Mouse (Mus musculus) adrenal gland, postnatal 36 days (tissue): ENCODE results near the gene Kdm7a. TPM values are rescaled to one million over a fixed set of nuclear protein-coding genes. Genes with fewer than 3 reads are reported as not detected.

Source experiments
- DNase-seq, 2 experiments: peaks; one replicate each; pipeline ENCODE4 v3.0.0; 2021; ENCODE audit warnings: mixed read lengths in 1 of 2
- total RNA-seq, 2 experiments: library from RNA; stranded (reverse); gene quantifications; 2 replicates each; pipeline ENCODE4 v1.2.3; 2021

Gene Kdm7a
- total RNA-seq, 2 experiments from 2014 or later = 17.4 to 21.2 TPM

DNA sequence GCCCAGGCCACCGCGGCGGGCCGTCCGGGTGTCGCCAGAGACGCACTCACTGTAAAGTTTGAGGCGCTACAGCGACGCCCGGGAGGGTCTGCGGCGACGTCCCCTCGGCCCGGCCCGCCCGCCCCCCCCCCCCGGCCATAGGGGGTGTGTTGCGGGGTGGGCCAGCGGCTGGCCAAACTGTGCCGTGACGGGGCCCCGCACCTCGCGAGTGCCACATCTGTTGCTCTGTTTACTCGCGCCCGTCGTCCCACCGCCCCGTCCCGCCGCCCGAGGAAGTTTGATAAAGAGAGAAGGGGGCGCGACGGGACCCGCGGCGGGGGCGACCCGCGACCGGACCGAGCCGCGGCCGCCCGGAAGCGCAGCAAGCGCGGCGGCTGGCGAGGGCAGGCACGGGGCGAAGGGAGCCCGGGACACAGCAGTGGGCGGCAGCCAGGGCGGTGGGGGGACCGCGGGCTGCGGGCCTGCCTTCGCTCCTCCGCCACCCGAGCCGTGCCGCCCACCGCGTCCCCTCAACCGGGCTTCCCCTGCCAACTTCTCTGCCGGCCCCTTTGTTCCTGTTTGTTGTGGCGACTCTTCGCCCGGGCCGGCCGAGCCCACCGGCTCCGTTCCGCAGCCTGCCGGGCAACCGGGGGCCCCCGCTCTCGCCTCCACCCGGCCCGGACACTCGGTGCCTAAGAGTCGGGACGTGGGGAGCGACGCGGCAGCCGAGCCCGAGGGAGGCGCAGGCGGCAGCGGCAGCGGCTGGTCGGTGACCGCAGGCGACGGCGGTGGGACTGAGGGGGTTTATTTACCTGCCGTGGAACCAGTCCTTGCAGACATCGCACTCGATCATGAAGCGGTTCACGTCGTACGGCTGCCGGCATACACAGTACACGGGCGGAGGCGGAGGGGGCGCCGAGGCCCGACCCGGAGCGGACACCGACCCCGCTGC, 674 bp downstream of the Kdm7a start:
- peak; percentile 58 to 67 for DNase-seq

DNA sequence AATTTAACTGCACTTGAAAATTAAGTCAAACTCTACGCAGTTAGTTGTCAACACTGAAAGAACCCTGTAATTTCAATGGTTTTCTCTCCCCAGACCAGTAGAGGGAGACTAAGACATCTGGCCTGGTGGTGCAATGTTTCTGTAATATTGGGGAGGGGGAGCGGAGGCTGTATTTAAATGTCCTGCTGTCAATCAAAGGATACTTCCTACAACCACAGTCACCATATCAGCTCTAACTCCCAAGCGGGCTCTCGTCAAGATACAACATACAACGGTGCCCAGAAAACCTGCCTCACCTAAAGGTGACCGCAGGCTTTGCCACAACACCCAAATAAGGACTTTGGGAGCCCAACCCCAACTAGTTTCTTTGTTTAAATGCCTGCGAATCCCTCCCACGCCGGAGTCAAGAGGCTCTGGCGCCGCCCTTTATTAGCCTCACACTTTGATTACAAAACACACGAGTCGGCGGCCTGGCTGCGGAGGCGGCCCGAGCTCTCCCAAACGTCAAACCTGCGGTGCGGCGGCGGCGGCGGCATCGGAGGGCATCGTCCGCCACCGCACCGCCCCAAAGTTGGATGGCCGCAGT, 1.4 kb downstream of the Kdm7a start:
- peak; percentile 77 to 83 for DNase-seq

DNA sequence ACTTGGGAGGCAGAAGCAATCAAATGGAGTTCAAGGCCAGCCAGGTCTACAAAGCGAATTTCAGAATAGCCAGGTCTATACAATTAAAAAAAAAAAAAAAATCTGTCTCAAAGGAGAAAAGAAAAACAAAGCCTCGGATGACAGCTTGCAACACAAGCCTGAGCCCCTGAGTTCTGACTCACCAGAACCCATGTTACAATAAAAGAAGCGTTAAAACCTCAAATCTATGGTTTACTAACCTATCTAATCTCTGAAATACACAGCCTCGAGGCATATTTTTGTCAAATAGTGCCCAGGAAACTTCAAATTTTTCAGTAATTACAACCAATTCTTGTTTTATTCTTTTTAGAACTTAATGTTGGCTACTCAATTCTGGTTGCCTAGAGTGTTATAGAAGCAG, 2.1 kb downstream of the Kdm7a start:
- DNase-seq = no peak

DNA sequence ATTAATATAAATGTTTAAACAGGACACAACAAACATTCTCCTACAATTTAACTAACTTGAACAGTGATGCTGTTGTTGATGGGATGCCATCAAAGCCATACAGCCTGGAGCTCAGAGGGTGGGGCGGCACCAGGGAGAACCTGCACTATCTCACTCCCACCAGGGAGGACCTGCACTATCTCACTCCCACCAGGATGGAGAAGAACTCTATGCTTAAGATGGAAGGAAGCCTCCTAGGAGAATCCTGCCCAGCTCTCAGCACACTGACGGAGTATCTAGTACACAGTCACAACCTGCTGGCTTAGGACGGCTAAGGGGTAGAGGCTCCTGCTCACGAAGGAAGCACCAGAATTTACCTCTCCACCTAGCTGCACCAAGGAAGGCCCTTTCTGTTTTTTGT, 3.4 kb downstream of the Kdm7a start:
- no peak for DNase-seq

DNA sequence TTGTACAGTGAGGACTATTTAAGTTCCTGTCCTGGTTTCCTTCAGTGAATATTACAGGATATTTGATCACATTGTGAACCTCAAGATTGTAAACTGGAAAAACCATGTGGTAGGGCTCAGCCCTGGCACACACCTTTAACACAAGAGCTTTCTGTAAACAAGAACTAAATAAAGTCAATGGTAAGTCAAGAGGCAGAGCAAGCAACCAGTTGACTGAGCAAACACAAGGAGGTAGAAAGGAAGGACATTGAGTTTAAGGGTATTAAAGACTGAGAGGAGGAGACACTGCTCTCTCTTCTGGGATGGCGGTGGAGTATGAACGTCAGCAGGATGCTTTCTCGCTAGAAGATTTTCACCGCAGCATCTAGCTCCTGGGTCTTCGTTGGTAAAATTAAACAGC, 13.6 kb downstream of the Kdm7a start:
- no peak for DNase-seq

DNA sequence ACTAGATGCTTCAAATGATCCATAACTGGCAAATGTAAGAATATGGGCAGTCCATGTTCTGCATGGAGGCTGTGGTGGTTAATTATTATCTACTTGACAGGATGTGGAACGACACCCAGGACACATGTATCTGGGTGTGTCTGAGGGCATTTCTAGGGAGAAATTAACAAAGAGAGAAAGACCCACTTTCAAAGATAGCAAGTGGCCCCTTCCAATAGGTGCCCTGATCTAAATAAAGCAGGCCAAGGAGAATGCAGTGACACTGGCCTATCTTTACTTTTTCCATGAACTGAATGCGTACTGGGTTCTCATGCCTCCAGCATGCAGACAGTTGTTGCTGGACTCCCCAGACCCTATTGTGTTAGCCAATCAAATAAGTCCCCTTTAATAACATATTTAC, 15.1 kb downstream of the Kdm7a start:
- DNase-seq = no peak

DNA sequence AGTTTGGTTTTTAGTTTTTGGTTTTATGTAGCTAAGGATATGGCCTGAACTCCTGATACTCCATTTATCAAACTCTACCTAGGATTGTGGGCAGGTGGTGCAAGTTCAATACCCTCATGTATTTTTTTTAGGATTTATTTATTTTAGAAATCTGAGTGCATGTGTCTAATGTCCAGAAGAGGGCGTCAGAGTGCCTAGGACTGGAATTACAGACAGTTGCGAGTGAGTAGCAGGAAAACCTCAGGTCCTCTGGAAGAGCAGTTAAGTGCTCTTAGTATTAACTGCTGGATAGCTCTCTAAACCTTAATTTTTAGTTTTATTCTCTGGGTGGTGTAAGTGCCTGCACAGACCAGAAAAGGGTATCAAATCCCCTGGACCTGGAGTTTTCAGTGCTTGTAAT, 19.4 kb downstream of the Kdm7a start:
- DNase-seq = peak in 1 of 2 experiments; percentile 27

DNA sequence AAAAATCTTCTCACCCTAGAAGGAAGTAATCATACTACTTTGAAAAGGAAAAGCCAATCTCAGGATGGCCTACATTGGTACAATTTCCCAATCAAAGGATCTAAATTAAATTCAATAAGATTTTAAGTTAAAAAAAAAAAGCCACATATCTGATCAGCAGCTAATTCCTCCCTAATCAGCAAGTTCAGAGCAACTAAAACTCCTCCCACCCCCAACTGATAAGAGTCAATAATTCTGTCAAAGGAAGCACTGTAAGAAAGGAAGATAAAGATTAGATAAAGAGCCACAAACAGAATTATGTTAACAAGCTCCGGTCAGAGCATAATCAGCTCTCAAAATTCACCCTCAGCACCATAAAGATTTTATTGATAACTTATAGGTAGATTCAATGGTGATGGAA, 37.5 kb downstream of the Kdm7a start:
- no peak for DNase-seq

DNA sequence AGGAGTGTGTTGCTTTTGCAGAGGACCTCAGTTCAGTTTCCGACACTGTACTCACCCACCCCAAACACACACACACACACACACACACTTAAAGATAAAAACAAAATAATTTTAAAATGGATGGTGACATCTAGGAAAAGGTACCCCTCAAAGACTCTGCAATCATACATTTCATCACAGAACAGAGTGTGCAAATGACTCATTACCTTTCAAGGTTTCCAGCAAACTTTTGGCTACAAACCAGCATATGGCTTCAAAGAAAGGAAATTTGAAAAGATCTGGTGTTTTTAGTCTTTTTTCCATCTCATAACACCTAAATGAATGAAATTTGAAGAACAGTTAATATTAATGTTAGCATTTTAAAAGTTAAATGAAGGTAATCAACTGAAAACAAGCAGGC, 41.7 kb downstream of the Kdm7a start:
- peak in 1 of 2 experiments; percentile 13 for DNase-seq

DNA sequence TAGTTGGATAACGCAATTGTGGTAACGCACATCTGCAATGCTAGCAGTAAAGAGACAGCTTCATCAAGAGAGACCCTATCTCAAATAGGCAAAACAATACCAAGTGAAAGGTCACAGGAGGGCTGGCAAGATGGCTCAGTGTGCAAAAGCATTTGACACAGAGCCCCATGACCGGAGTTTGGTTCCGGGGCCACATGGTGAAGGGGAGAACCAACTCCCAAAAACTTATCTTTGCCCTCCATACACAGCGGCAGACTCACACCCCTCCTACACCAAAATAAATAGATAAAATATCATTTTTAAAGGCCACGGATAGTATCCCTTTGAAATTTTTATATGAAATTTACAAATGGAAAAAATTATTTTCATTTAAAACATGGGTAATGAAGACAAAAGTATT, 44.6 kb downstream of the Kdm7a start:
- no peak for DNase-seq

DNA sequence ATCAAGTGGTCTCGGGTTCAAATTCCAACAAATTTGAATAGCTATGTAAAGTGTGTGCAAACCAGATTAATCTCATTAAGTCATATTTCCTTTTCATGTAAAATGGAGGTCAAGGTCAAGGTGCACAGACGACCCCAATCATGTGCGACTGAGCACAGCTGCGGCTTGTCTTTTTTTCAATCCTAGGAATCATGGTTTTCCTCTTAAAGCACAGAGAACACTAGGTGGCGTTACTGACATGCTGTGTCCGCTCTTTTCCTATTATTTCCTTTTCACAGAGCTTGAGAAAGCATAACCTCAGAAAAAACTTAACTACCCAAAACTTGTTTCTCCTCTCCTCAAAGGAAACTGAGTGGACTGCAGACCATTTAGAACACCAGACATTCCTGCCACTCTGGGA, 60.5 kb downstream of the Kdm7a start:
- DNase-seq = no peak

DNA sequence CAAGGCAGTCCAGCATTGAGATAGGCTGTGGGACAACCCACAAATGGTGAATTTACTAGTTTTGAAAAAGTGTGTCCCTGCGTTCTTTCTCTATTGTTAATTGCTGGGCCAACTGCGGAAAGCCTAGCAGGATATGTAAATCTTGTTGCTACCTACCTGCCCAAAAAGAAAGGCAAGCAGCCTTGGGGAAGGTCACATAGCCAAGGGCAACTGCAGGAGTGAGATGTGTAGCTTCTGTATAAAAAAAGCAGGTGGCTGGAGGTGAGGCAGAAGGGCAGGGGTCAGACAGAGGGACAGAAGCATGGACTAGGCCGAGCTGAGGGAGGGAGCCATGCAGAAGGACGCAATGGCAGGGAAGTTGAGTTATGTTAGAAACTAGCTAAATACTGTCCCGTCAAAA, 74.0 kb downstream of the Kdm7a start:
- DNase-seq = no peak

DNA sequence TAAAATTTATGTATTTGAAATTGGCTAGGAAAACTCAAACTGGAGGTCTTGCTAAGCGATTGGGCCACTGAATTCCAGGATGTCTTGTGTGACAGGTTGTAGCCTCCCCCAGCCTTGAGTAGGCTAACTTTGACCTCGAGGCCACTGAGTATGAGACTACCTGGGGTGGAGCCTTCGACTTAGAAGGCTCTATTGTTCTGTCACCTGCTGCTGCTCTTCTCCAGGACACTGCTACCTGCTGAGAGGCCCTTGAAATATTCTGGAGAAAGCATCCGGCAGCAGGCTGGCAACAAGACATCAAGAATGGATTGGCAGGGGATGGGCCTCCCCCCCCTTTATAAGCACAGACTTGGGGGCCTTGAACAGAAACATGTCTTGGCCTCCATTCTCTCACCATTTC, 75.1 kb downstream of the Kdm7a start:
- no peak for DNase-seq

DNA sequence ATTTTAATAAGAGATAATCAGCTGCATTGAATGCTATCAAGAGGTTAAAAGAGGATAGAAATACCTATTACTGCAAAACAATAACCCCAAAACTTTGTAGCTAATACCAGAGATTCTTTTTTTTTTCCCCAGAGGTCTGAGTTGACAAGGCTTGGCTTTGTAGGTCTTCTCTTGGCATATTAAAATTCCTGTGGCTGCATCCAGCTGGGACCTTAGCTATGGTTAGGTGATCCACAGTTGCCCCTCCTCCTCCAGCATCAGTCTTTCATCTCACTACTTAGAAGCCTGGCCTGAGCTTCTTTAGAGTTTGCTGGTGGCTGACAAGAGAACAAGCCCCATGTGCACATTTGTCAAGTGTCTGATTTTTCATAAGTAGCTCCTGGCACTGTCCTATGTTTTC, 81.9 kb downstream of the Kdm7a start:
- no peak for DNase-seq

DNA sequence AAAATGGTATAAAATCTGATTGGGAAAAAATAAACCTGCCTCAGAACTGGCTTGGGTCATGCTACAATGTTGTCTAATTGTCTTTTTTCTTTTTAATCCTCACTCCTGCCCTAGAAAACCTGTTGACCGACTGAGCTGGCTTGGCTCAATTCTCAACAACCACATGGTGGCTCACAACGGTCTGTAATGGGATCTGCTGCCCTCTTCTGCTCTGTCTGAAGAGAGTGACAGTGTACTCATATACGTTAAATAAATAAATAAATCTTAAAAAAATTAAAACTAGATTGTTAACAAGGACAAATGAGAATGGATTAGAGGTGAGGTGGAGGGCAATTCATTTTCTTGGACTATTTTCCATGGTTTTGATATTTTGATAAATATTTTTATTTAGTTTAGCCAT, 85.9 kb downstream of the Kdm7a start:
- DNase-seq = no peak

DNA sequence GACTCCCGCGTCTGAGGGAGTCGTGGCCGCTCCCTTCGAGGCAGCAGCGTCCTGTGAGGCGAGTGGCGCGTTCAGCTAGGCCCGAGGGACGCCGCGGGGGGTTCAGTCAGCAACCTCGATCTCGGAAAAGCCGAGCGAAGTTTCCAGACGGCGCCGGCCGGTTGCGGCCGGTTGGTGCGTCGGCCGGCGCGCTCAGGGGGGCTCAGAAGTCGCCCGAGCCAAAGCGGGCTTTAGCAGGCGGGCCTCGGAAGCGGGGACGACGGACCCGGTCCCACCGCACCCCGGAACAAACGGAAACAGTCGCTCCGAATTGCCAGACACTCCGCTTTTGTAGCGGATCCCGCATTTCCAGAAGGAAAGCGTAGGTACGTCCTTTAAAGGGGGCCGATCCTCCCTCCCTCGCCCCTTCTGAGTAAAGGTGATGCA, 88.1 kb downstream of the Kdm7a start:
- no peak for DNase-seq

DNA sequence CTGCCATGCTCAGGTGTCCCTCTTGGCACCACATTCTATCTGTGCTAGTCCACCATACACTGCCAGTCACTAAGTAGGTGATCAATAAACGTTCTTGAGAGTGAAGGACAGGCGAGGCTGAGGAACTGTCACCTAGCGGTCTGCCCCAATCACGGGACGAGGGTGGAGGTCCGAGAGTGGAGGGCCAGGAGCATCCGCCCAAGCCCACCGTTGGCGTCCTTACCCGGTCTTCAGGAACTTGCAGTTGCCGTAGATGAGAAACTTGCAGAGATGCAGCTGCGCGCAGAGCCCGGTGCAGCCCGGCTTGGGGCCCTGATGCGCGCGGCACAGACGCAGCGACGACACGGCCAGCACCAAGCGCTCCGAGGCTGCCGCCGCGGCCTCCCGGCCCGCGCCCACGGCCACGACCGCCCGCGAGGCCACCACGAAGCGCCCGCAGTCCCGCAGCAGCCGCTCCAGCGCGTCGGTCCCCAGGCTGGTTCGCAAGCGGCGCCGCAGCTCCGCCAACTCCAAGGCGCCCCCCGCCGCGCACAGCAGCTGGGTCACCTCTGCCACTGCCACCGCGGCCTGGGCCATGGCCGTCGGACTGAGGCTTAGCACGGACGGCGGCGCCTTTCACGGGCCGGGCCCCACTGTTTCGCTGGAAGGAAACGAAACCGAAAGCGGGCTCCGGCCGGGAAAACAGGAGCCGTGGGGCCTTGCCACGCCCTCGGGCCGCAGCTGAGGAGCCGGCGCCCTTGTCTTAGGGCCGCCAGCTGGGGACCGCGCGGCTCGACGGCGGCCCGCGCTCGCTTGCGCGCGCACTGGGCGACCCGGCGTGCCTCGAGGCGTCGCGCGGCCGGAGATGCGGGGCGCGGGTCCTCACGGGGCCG, 88.8 kb downstream of the Kdm7a start, which contains the start of gene Parp12:
Gene Parp12 (minus strand): TSS at position 766 of the 872 bp plus-strand sequence.
- peak; percentile 87 to 91 for DNase-seq

DNA sequence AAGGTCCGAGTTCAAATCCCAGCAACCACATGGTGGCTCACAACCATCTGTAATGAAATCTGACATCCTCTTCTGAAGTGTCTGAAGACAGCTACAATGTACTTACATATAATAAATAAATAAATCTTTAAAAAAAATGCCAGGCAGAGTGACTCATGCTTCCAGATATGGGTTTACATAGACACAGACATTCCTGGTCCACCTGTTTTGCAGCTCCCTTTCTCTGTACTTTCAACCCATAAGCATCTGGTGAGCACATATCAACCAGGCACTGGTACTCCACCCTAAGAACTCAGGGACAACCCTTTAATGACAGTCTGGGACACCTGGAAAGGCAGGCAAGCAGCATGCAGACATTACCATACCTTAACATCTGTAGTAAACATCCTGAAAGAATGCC, 91.2 kb downstream of the Kdm7a start:
- DNase-seq = no peak

DNA sequence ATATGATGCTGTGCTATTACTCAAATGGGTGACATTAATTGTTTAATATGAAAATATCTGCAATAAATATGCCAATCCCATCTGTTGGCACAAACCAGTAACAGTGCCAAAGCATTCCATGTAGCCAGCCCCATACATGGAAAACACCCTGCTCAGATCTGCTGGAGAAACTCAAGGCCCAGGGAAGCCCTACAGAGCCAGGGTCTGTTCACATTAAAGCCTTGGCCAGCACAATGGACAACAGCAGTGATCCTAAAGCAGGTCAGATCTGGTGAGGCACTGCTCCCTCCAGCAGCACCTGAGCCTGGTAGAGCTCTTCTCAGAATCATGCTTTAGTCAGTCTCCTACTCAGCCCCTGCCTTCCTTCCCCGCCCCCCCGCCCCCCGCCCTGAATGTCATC, 93.4 kb downstream of the Kdm7a start:
- no peak for DNase-seq

DNA sequence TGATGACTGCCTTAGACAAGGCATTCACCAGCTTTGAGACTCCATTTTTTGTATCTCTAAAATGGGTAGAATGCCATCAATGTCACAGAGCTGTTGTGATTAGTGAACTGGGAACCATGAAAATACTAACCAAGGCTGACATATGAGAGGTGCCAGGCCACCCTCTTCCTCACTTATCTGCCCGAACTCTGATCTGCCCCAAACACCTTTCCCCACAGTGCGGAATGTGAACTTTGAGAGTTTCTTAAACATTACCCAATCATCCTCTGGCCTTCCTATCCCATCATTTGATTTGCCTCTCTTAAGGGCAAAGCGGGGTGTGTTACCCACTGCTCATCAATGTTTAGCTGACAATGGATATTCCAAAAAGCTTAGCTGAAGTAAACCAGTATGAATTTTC, 93.9 kb downstream of the Kdm7a start:
- no peak for DNase-seq

DNA sequence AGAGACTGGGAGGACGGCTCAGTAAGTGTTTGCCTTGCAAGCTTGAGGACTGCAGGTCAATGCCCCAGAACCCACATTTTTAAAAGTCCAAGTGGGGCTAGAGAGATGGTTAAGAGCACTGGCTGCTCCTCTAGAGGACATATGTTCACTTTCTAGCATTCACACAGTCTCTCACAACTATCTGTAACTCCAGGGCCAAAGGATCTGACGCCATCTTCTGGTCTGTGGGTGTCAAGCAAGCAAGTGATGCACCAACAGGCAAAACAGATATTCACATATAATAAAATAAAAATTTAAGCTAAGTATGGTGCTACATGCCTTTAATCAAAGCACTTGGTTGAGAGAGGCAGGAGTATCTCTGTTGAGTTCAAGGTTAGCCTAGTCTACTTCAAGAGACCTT, 99.8 kb downstream of the Kdm7a start:
- DNase-seq = no peak

DNA sequence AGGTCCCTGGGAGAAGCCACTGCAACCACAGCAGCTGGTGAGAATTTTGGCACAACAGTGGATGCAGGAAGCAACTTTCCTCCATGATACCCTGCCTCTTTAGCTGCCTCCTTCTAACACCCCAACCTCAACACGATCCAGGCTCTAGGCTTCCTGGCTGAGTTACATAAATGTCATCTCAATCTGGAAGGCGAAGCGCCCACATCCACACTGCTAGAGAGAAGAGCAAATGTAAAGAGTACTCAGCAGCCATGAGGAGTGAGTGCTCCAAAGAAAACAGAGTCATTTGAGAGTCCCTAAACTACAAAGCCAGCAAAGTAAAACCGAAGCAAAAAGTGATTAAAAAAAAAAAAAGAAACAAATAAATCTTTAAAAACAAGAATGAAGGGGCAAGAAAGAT, 102.0 kb downstream of the Kdm7a start:
- no peak for DNase-seq
